8 mouse cellular contexts compared by ENCODE assay signal in the genomic region with DNA sequence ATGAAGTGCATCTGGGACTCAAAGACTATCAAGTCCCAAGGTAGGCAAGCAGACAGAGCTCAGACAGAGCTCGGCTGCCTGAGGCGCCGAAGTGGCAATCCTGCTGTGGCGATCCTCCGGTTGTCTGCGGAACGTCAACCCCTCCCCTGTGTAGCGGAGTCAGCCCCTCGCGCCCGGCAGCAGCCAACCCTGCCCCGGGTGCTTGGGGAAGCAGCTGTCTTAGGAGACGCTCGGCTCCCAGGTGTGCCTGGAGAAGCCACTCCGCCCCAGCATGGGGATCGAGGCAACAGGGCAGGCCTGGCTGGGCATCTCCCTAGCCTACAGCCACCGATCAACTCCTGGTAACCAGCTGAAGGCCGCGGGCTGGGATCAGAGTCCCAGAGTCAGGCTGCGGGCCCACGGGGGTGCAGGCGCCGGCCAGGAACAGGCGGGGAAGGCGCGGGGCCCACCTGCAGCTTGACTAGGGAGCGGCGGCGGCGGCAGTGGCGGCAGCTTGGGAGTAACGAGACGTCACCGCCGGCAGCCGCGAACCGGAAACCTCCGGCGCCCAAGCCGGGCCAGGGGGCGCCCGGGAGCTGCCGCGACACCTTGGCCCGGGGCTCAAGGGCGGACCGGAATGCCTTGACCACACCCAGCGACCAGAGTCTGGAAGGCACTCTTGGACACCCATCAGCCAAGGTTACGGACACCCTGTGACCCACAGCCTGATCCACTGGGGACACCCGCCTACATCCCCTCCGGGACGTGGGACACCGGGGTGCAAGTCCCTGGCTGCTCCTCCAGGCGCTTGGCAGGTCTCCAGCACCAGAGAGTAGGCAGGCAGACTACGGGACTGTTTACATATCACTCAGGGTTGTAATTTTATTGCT. TPM values are rescaled to one million over a fixed set of nuclear protein-coding genes. Genes with fewer than 3 reads are reported as not detected.
DNase-seq lines count a peak whose midpoint lies in the region; ATAC-seq and TF ChIP-seq lines count a peak whose summit lies in the region.

A gene (minus strand): TSS at position 800 of the 869 bp plus-strand sequence.

- peak within 1 kb of the TSS; percentile 88 for H3K4me2 ChIP-seq in hindbrain, embryonic 14.5 days (replicated peaks)

- POLR2A ChIA-PET in Patski (lab: Charles Lee), result interaction anchor here (1.1 to 1.7 kb wide), 2 partner anchors 9 to 26 kb away, joined by 3 to 4 read pairs; no protein-coding TSS in a partner anchor

- in situ Hi-C loops in Patski (cut with MboI; ENCODE audit: low pct_unique_long_range_greater_than_20kb), result no loop called here

- ATAC-seq in Patski, result peak; percentile 82
- ATAC-seq in hindbrain, embryonic 14.5 days (ENCODE audit: low FRiP score), result peak; percentile 77

- H3K9ac ChIP-seq in hindbrain, embryonic 14.5 days, result peak within 1 kb of the TSS; percentile 86

- peak within 1 kb of the TSS; percentile 72 for H3K27ac ChIP-seq in hindbrain, embryonic 14.5 days

- no peaks in the 10 kb centered on the region for H3K9me3 ChIP-seq in hindbrain, embryonic 14.5 days (ENCODE audit: control insufficient read depth, low read length)

- H3K27me3 ChIP-seq in Patski, result no peaks in the 10 kb centered on the region
- no peaks in the 10 kb centered on the region for H3K27me3 ChIP-seq in hindbrain, embryonic 14.5 days (ENCODE audit: control insufficient read depth, insufficient read depth, low read length)

- H3K4me1 ChIP-seq in hindbrain, embryonic 14.5 days (replicated peaks; ENCODE audit: control insufficient read depth, insufficient read depth, low read length), result peaks cover 17% of the 10 kb centered on the region

- H3K4me3 ChIP-seq in hindbrain, embryonic 14.5 days (replicated peaks; ENCODE audit: low read length), result peak within 1 kb of the TSS; percentile 49

- CTCF ChIA-PET in Patski (lab: Charles Lee), result interaction anchor here (0.8 to 3.0 kb wide), 2 partner anchors 8 to 12 kb away, joined by 3 to 12 read pairs; no protein-coding TSS in a partner anchor

- WGBS in hindbrain, embryonic 14.5 days, result under 1% methylated on average over 56 of the region's 56 CpGs

- peaks cover 3% of the 10 kb centered on the region; the same call in 1 of the 2 replicates for H3K36me3 ChIP-seq in hindbrain, embryonic 14.5 days (replicated peaks; ENCODE audit: control insufficient read depth, insufficient read depth)

- DNase-seq in Patski (ENCODE audit: low read depth, low spot score), result no peak
- peak; percentile 67 to 80 for DNase-seq in cerebellum, postnatal 14 days
- peak; percentile 66 to 72 for DNase-seq in frontal cortex, postnatal 36 days (ENCODE audit: low spot score in 2 of 2)
- peak; percentile 43 for DNase-seq in hindbrain, embryonic 14.5 days (ENCODE audit: low spot score)
- DNase-seq in layer of hippocampus, postnatal 36 days, result peak; percentile 63 to 70
- DNase-seq in lung, postnatal 36 days, result peak; percentile 91
- peak; percentile 73 for DNase-seq in retina, embryonic 14.5 days (ENCODE audit: low spot score)
- peak; percentile 84 to 85 for DNase-seq in thymus, postnatal 36 days

- TF ChIP-seq CTCF in Patski (IDR thresholded peaks at IDR 0.05), result peak; percentile 96

RNA-seq across cellular contexts. Expression of the gene that starts here (rescaled TPM):
- polyA plus RNA-seq in Patski (2021), result 38.3 TPM
- 9.8 and 10.8 TPM in 2 replicates for polyA plus RNA-seq in hindbrain, embryonic 14.5 days (2014; fragmentation: Nextera tagmentation; extraction: Ambion mirVana)
- 10 to 100 TPM; 17.1 to 22.5 TPM for total RNA-seq in layer of hippocampus, postnatal 36 days (2021)
